Mouse (Mus musculus): ENCODE data around the gene Armc5.

Gene Armc5

GRCm38 (mm10) chr7:128288923-128289544 is 51.9 kb downstream of the Armc5 start:
- DNase-seq (ENCODE audit: low spot score) = peak; percentile 66
